Mouse (Mus musculus): ENCODE measurements around the gene Hvcn1.

- TF ChIP-seq CTCF (IDR thresholded peaks at IDR 0.05; ENCODE audit: low read depth, low read length) (no peak), POLR2A (IDR thresholded peaks at IDR 0.05; ENCODE audit: extremely low read depth, insufficient read depth, low read length) (no peak)
These were observed 21.7 kb downstream of the Hvcn1 start for GRCm38 (mm10) chr5:122228271-122228765.

Measured in liver, adult 2 months (tissue).